Mouse (Mus musculus): Measurements from ENCODE around the gene Akap9. TPM values are rescaled to one million over a fixed set of nuclear protein-coding genes. Genes with fewer than 3 reads are reported as not detected.
A peak's percentile ranks its signal among the peaks of the same experiment; 100 is the strongest.
"Not testable (repeated sequence)": the region's sequence is repeated elsewhere in the genome, so short reads cannot be mapped to it uniquely, and the experiment has no call there.

Gene Akap9
- polyA plus RNA-seq, 1 experiment from 2014 or later = 198 TPM

DNA sequence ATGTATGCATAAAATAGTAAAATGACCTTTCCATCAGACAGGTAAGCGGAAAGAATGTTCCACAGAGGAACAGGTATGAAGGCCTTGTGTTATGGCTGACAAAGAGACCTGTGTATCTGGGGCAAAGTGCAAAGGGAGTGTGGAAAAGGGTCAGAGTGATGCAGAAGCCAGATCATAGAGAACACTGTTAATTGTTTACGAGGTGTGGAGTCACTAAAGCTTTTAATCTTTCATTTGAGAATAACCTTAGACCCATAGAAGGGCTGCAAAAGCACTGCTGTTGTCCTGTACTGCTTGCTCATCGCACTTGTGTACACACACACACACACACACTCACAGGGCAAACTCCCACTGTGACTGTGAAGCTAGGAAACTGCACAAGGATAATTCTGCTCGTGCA is 91.5 kb downstream of the Akap9 start:
- DNase-seq (ENCODE audit: low spot score) = no peak
- Histone ChIP-seq H3K9ac (ENCODE audit: low read length) (no peak overlapping the region), H3K9me3 (replicated peaks; ENCODE audit: control insufficient read depth, low read length) (no peaks in the 10 kb centered on the region), H3K4me3 (ENCODE audit: low read depth, low read length) (no peak overlapping the region), H3K4me1 (ENCODE audit: control insufficient read depth, insufficient read depth, low read length) (no peaks in the 10 kb centered on the region), H3K27me3 (replicated peaks; ENCODE audit: control insufficient read depth, insufficient read depth, low read length) (no peaks in the 10 kb centered on the region), H3K27ac (ENCODE audit: low read depth, low read length) (no peak overlapping the region), H3K4me2 (ENCODE audit: low read length) (no peak overlapping the region), H3K36me3 (ENCODE audit: control insufficient read depth, insufficient read depth, low read length) (peaks cover 55% of the 10 kb centered on the region)
- no peak for ATAC-seq
- 95% methylated on average over 4 of the region's 4 CpGs for WGBS

DNA sequence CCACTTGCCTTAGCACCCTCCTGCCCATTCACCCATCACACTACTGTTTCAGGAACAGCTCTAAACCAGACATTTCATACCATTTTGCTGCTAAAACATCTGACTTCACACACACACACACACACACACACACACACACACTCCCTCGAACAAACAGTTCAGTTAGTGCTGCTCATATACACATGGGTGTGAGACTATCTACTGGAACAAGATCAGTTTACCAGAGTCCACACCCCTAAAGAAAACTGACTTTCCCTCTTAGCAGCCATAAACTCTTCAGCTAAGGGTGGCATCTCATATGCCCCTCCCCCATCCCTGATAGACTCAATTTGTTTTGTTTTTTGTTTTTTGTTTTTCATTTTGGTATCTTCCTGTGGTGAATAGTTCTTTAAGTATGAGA is 92.2 kb downstream of the Akap9 start:
- Histone ChIP-seq H3K36me3 (ENCODE audit: control insufficient read depth, insufficient read depth, low read length) (peaks cover 54% of the 10 kb centered on the region), H3K27me3 (replicated peaks; ENCODE audit: control insufficient read depth, insufficient read depth, low read length) (no peaks in the 10 kb centered on the region), H3K27ac (ENCODE audit: low read depth, low read length) (no peak overlapping the region), H3K4me2 (ENCODE audit: low read length) (no peak overlapping the region), H3K4me3 (ENCODE audit: low read depth, low read length) (no peak overlapping the region), H3K9me3 (replicated peaks; ENCODE audit: control insufficient read depth, low read length) (no peaks in the 10 kb centered on the region), H3K4me1 (ENCODE audit: control insufficient read depth, insufficient read depth, low read length) (no peaks in the 10 kb centered on the region), H3K9ac (ENCODE audit: low read length) (no peak overlapping the region)
- ATAC-seq (no peak), DNase-seq (ENCODE audit: low spot score) (no peak)
- 88% methylated on average over 1 of the region's 1 CpGs for WGBS

DNA sequence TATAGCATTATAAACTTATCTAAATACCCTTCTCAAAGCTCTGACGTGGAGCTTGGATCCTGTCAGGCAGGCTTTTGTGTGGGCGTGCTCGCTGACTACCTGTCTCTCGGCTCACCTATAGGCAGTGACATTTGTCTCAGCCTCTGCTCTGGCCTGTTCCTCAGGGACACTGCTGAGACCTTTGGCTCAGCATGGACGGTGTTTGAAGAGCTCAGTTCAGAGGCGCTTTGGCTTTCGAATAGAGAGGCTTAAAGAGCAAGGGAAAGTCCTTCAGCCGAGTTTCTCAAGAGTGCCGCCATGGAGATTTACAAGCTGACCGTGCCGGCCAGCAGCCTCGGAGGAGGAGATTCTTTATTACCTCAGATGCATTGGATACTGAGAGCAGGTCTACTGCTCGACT is 95.3 kb downstream of the Akap9 start:
- Histone ChIP-seq H3K36me3 (ENCODE audit: control insufficient read depth, insufficient read depth, low read length) (peaks cover 35% of the 10 kb centered on the region), H3K4me3 (ENCODE audit: low read depth, low read length) (no peak overlapping the region), H3K4me1 (ENCODE audit: control insufficient read depth, insufficient read depth, low read length) (no peaks in the 10 kb centered on the region), H3K9me3 (replicated peaks; ENCODE audit: control insufficient read depth, low read length) (no peaks in the 10 kb centered on the region), H3K9ac (ENCODE audit: low read length) (no peak overlapping the region), H3K27ac (ENCODE audit: low read depth, low read length) (no peak overlapping the region), H3K27me3 (replicated peaks; ENCODE audit: control insufficient read depth, insufficient read depth, low read length) (no peaks in the 10 kb centered on the region), H3K4me2 (ENCODE audit: low read length) (no peak overlapping the region)
- ATAC-seq = no peak
- 81% methylated on average over 13 of the region's 13 CpGs for WGBS
- DNase-seq (ENCODE audit: low spot score) = no peak

DNA sequence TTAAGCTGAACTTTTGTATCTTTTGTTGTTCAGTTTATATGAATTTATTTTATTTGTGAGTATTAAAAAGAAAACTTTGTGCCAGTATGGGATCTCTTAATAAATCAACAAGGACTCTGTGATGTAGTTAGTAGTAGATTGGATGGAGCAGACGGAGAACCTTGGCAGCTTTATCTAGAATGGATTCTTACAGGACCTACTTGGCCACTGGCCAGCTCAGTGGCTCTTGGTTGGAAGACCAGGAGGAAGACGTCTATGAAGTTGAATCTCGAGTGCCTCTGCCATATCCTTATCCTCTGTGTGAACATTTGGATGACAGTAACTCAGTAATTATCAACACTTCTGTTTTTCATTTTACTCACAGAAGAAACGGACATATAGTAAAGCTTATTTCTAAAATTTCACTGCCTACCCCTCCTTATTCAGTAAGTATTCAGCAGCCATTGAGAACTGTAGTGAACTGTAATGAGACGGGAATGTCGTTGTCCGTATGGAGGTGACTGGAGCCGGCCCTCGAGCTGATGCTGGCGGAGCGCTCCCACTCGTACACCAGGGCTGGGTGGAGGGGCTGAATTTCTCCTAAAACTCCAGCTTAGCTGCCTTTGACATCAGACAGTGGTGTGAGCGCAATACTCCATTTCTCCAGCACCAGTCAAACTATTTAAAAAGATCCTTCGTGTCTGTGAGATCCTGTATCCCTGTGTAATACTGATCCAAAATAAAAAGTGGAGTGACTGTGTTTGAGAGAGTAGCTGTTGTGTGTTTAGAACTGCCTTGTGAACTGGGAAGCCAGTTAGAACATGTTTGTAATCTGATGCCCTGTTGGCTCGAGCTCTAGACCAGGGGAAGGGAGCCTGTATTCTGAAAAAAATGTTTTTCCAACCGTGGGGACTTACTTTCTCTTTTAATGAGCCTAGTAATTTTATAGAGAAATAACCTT is 96.2 kb downstream of the Akap9 start:
- WGBS = 76% methylated on average over 16 of the region's 16 CpGs
- Histone ChIP-seq H3K9me3 (replicated peaks; ENCODE audit: control insufficient read depth, low read length) (no peaks in the 10 kb centered on the region), H3K36me3 (ENCODE audit: control insufficient read depth, insufficient read depth, low read length) (peaks cover 37% of the 10 kb centered on the region), H3K27ac (ENCODE audit: low read depth, low read length) (no peak overlapping the region), H3K27me3 (replicated peaks; ENCODE audit: control insufficient read depth, insufficient read depth, low read length) (no peaks in the 10 kb centered on the region), H3K4me3 (ENCODE audit: low read depth, low read length) (no peak overlapping the region), H3K4me1 (ENCODE audit: control insufficient read depth, insufficient read depth, low read length) (no peaks in the 10 kb centered on the region), H3K9ac (ENCODE audit: low read length) (no peak overlapping the region), H3K4me2 (ENCODE audit: low read length) (no peak overlapping the region)
- DNase-seq (ENCODE audit: low spot score) (peak; percentile 18), ATAC-seq (no peak)

DNA sequence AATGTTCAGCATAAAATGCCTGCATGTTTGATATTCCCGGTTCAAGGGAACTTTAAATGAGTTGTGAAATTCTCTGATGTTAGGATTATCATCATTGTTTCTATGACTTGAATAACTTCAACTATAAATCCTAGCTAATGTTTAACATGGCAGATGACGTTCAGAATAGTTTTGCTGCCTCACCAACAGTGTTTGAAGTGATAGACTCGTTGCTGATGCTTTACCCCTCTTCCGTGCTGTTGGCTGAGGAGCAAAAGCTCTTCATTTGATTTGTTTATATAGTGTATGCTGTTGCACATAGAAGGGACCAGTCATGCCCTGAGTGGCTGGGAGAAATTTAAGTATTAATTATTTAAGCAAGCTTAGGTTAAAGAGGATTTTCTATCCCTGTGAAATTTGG is 96.9 kb downstream of the Akap9 start:
- H3K9ac ChIP-seq (ENCODE audit: low read length) = no peak overlapping the region
- H3K4me3 ChIP-seq (ENCODE audit: low read depth, low read length) = no peak overlapping the region
- WGBS = 80% methylated on average over 4 of the region's 4 CpGs
- DNase-seq (ENCODE audit: low spot score) (no peak), ATAC-seq (no peak)
- H3K36me3 ChIP-seq (ENCODE audit: control insufficient read depth, insufficient read depth, low read length) = peaks cover 34% of the 10 kb centered on the region
- no peak overlapping the region for H3K4me2 ChIP-seq (ENCODE audit: low read length)
- H3K27me3 ChIP-seq (replicated peaks; ENCODE audit: control insufficient read depth, insufficient read depth, low read length) = no peaks in the 10 kb centered on the region
- H3K9me3 ChIP-seq (replicated peaks; ENCODE audit: control insufficient read depth, low read length) = no peaks in the 10 kb centered on the region
- H3K27ac ChIP-seq (ENCODE audit: low read depth, low read length) = no peak overlapping the region
- no peaks in the 10 kb centered on the region for H3K4me1 ChIP-seq (ENCODE audit: control insufficient read depth, insufficient read depth, low read length)

DNA sequence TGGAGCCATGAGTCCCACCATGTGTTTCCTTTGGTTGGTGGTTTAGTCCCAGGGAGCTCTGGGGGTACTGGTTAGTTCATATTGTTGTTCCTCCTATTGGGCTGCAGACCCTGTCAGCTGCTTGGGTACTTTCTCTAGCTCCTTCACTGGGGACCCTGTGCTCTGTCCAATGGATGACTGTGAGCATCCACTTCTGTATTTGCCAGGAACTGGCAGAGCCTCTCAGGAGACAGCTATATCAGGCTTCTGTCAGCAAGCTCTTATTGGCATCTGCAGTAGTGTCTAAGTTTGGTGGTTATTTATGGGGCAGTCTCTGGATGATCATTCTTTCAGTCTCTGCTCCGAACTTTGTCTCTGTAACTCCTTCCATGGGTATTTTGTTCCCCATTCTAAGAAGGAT is 98.5 kb downstream of the Akap9 start:
- not testable (repeated sequence) for DNase-seq (ENCODE audit: low spot score); H3K9me3 ChIP-seq (replicated peaks; ENCODE audit: control insufficient read depth, low read length); H3K9ac ChIP-seq (ENCODE audit: low read length); H3K4me2 ChIP-seq (ENCODE audit: low read length); H3K27me3 ChIP-seq (replicated peaks; ENCODE audit: control insufficient read depth, insufficient read depth, low read length); H3K27ac ChIP-seq (ENCODE audit: low read depth, low read length); H3K4me3 ChIP-seq (ENCODE audit: low read depth, low read length); H3K4me1 ChIP-seq (ENCODE audit: control insufficient read depth, insufficient read depth, low read length); ATAC-seq
- H3K36me3 ChIP-seq (ENCODE audit: control insufficient read depth, insufficient read depth, low read length) = peaks cover 43% of the 10 kb centered on the region
- 100% methylated on average over 1 of the region's 1 CpGs for WGBS

DNA sequence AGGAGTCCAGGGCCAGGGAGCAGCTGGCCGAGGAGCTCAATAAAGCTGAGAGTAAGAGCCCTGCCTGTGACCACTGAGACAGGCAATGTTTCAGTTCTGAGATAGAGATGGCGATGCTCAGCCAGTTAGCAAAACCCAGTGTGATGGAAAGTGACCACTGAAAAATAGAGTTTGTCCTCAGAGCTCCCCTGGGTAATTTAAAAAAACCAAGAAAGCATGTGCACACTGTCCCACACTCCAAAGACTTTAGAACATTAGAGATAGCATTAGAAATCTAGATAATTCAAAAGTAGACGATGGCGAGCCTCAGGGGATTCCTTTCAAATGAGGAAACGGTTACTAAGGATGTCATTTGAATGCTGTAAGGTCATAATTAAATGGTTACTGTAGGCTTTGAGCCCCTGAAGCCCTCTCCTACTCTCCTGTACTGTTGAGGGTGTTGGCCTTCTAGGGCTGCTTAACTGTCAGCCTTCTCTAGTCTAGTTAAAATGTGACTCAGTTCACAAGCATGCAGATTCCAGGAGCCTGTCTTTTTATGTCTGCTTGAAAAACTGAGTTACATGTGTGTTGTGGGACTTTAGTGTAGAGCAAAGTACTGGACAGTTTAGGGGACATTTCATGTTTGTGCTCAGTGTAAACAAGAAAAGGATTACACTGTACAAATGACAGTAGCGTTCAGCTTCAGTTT is 100.8 kb downstream of the Akap9 start:
- Histone ChIP-seq H3K4me1 (ENCODE audit: control insufficient read depth, insufficient read depth, low read length) (no peaks in the 10 kb centered on the region), H3K9me3 (replicated peaks; ENCODE audit: control insufficient read depth, low read length) (no peaks in the 10 kb centered on the region), H3K36me3 (ENCODE audit: control insufficient read depth, insufficient read depth, low read length) (peaks cover 43% of the 10 kb centered on the region), H3K4me2 (ENCODE audit: low read length) (no peak overlapping the region), H3K4me3 (ENCODE audit: low read depth, low read length) (no peak overlapping the region), H3K9ac (ENCODE audit: low read length) (no peak overlapping the region), H3K27ac (ENCODE audit: low read depth, low read length) (no peak overlapping the region), H3K27me3 (replicated peaks; ENCODE audit: control insufficient read depth, insufficient read depth, low read length) (no peaks in the 10 kb centered on the region)
- WGBS = 91% methylated on average over 6 of the region's 6 CpGs
- DNase-seq (ENCODE audit: low spot score) (no peak), ATAC-seq (no peak)

DNA sequence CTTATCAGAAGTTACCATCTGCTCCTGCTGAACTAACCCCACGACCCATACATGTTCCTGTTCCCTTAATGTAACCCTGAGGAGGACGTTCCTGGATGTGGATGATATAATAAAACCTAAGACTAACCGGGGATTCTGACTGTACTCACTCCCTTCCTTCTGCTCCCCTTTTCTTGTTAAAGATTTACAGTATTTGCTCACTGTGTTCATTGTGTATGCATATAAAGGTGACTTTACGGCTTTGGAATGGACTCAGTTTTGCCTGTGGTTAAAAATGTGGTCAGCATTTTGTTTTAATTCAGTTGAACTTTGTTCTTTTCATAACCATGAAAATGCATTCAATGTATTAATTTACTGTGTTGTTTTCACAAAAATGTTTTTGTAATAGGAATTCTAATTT is 104.0 kb downstream of the Akap9 start:
- Histone ChIP-seq H3K4me2 (ENCODE audit: low read length) (no peak overlapping the region), H3K4me3 (ENCODE audit: low read depth, low read length) (no peak overlapping the region), H3K27ac (ENCODE audit: low read depth, low read length) (no peak overlapping the region), H3K27me3 (replicated peaks; ENCODE audit: control insufficient read depth, insufficient read depth, low read length) (no peaks in the 10 kb centered on the region), H3K9me3 (replicated peaks; ENCODE audit: control insufficient read depth, low read length) (no peaks in the 10 kb centered on the region), H3K9ac (ENCODE audit: low read length) (no peak overlapping the region), H3K36me3 (ENCODE audit: control insufficient read depth, insufficient read depth, low read length) (peaks cover 61% of the 10 kb centered on the region), H3K4me1 (ENCODE audit: control insufficient read depth, insufficient read depth, low read length) (no peaks in the 10 kb centered on the region)
- ATAC-seq (no peak), DNase-seq (ENCODE audit: low spot score) (no peak)
- 93% methylated on average over 4 of the region's 4 CpGs for WGBS

DNA sequence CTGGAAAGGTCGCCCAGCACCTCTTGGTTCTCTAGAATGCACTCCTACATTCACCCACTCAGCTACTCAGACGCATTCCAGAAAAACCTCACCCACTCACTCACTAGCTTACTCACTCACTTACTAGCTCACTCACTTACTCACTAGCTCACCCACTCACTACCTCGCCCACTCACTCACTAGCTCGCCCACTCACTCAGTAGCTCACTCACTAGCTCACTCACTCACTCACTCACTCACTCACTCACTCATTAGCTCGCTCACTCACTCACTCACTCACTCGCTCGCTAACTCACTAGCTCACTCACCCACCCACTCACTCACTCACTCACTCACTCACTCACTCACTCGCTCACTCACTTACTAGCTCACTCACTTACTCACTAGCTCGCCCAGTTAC is 108.8 kb downstream of the Akap9 start:
- DNase-seq (ENCODE audit: low spot score) (no peak), ATAC-seq (no peak)
- Histone ChIP-seq H3K9me3 (replicated peaks; ENCODE audit: control insufficient read depth, low read length) (no peaks in the 10 kb centered on the region), H3K27ac (ENCODE audit: low read depth, low read length) (no peak overlapping the region), H3K4me2 (ENCODE audit: low read length) (no peak overlapping the region), H3K4me3 (ENCODE audit: low read depth, low read length) (no peak overlapping the region), H3K36me3 (ENCODE audit: control insufficient read depth, insufficient read depth, low read length) (peaks cover 80% of the 10 kb centered on the region), H3K9ac (ENCODE audit: low read length) (no peak overlapping the region), H3K27me3 (replicated peaks; ENCODE audit: control insufficient read depth, insufficient read depth, low read length) (no peaks in the 10 kb centered on the region), H3K4me1 (ENCODE audit: control insufficient read depth, insufficient read depth, low read length) (no peaks in the 10 kb centered on the region)
- 98% methylated on average over 9 of the region's 9 CpGs for WGBS
